Mouse (Mus musculus) megakaryocyte, embryonic 14.5 days (primary cell): ENCODE results near the gene 4930453N24Rik.

Experiments used
- FLI1 ChIP-seq: IDR thresholded peaks from 2 replicates; pipeline ENCODE4 v1.6.1; 2012; ENCODE audit warnings: low read length, inconsistent platforms, mixed read lengths
- GATA1 ChIP-seq: IDR thresholded peaks from 3 replicates; pipeline ENCODE4 v1.6.1; 2012; ENCODE audit warnings: mixed read lengths, low read length, inconsistent platforms, borderline replicate concordance

GRCm38 (mm10) chr16:64771431-64771818 lies 464 bp upstream of the 4930453N24Rik start:
- TF ChIP-seq FLI1 (no peak), GATA1 (no peak)
